Mouse (Mus musculus) adrenal gland, postnatal 25 days (tissue): ENCODE measurements around the gene Map2k3. TPM values are rescaled to one million over a fixed set of nuclear protein-coding genes. Genes with fewer than 3 reads are reported as not detected.
"Not testable (repeated sequence)": the region's sequence is repeated elsewhere in the genome, so short reads cannot be mapped to it uniquely, and the experiment has no call there.

Source experiments
- DNase-seq: peaks from one replicate; pipeline ENCODE4 v3.0.0; 2021; ENCODE audit warnings: mixed read lengths
- long read RNA-seq: library from polyadenylated mRNA; stranded (forward); transcript quantifications from one replicate; pipeline ENCODE4 v2.0.0, GENCODE M21; 2021
- total RNA-seq: library from RNA; stranded (reverse); gene quantifications from 2 replicates; pipeline ENCODE4 v1.2.3, GENCODE M21; 2021

Gene Map2k3
- total RNA-seq: 128 and 161 TPM in 2 replicates
- long read RNA-seq, transcript Map2k3-201 (12 exons, 2,198 nt): major isoform, 266 of 288 reads
- long read RNA-seq, partial matches to known transcripts: 7 of 288 reads
- long read RNA-seq, other reads (novel, unspliced or antisense): 15 of 288 reads

DNA sequence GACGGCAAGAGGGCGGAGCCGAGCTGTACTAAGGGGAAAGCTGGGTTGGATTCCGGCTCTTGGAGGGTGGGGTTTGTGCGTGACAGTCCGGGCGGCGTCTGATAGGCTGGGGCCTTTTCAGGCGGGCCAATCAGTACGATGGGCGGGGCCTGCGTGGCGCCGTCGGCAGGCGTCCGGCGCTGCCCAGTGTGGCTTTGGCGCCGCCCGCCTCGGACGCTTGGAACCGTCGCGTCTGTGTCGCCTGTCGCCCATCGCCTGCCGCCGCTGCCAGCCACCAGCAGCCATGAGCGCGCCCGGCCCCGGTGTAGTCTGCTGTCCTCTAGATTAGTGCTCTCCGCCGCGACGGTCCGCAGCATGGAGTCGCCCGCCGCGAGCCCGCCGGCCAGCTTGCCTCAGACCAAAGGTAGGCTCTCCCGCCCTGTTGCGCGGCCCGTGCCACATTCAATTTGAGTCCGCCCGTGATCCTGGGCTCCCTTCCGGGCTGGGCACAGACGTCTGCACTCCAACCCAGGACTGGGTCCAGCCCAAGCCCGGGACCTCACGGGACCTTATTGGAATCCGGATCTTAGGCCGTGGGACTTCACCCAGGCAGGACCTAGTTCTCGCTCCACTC lies at the start of gene Map2k3:
Map2k3 (plus strand) TSS at position 165 of the 613 bp plus-strand sequence.
- DNase-seq: peak; percentile 98

DNA sequence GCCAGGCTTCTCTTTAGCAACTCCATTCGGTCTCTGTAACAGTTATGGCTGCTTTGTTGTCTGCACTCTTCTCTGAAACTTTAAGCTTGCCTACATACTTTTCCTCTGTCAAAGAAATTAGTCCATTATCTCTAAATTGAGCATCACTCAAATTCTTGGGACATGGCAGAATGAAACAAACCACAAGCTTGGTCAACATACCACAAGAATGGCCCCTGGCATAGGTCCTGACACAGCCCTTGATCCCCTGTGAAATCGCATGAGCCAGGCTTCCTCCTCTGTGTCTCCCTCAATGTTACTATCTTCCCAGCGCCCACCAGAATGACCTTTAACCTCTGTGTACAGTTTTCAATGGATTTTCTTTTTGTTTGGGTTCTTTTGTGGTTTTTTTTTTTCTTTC lies 49.4 kb upstream of the Map2k3 start:
- DNase-seq: no peak

DNA sequence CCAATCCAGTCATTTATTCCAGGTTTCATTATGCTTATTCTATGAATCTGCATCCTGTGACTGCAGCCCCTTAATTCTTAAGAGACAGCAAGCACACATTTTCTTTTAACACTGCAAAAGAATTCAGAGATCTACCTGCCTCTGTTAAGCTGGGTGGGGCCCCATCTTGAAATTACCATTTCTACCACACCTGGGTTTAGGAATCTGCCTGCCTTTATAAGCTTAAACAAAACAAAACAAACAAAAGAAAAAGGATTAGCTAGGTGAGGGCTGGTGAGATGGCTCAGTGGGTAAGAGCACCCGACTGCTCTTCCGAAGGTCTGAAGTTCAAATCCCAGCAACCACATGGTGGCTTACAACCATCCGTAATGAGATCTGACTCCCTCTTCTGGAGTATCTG lies 44.8 kb upstream of the Map2k3 start:
- DNase-seq: not testable (repeated sequence)

DNA sequence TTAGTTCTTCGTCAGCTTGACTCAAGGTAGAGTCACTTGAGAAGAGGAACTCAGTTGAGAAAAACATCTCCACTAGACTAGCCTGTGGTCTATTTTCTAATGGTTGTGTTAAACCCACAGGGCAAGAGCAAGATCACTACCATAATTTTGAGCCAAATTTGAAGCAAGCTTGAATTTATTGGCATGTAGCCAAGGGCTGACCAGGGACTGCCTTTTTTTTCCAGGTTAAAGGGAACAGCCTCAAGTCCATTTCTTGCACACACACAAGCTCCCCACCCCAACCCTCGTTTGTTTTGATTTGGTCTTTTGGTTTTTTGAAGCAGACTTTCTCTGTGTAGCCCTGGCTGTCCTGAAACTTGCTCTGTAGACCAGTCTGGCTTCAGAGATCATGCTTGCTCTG lies 42.0 kb upstream of the Map2k3 start:
- DNase-seq: no peak

DNA sequence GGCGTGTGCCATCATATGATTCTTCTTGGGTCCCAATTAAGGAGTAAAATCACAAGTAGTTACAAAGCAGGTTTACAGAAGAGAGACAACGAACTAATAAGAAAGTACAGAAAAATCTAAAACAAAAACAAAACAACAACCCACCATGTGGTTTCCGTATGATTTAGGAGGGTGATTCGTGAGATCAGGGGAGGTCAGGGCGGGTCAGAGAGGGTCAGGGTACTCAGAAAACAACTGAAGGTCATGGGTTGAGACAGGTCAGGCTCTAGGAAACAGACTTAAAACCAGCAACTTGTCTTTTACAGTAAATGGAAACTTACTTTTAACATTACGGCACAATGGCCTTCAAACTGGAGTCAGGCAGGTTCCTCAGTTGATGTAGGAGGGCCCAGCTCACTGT lies 41.5 kb upstream of the Map2k3 start:
- no peak for DNase-seq

DNA sequence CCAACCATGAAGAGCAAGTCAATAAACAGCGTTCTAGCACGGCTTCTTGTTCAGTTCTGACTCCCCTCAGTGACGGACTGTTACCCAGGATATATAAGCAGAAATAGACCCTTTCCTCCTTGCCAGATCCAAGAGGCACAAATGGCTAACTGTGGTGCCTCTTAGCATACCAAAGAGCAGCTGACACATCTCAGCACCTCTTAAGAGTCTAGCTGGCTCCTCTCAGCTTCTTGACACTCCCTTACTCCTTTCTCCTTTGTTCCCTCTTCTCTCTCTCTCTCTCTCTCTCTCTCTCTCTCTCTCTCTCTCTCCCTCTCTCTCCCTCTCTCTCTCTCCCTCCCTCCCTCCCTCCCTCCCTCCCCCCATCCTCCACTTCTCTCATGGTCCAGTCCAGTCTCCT lies 41.1 kb upstream of the Map2k3 start:
- no peak for DNase-seq

DNA sequence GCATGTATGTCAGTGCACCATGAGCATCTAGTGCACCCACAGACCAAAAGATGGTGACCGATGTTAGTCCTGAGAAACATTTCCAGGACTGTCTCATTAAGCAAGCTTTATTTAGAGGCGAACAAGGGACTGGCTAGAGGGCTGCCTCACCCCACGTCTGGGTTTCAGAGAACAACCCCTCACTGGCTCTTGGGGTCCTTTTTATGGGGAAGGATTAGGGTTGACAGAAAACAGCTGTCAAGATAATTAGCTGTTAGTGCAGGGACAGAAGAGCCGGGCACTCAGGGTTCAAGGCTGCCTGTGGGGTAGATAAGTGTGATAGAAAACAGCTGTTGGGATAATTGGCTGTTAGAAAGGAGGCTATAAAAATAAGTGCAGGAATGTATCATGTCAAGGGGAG lies 35.9 kb upstream of the Map2k3 start:
- DNase-seq: no peak

DNA sequence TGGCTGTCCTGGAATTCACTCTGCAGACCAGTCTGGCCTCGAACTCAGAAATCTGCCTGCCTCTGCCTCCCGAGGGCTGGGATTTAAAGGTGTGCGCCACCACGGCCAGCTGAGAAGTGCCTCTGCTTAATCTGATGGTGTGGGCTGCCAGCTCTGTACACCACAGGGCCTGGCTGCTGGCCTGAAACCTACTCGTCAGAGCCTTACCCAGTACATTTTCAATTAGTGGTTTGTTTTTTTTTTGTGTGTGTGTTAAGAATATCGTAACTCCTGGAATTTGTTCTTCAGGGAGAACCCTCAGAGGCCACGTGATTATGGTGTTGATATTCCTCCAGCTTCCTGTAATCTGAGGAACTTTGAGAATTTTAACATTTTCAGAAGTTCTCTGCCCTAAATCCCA lies 29.8 kb upstream of the Map2k3 start:
- DNase-seq: no peak

DNA sequence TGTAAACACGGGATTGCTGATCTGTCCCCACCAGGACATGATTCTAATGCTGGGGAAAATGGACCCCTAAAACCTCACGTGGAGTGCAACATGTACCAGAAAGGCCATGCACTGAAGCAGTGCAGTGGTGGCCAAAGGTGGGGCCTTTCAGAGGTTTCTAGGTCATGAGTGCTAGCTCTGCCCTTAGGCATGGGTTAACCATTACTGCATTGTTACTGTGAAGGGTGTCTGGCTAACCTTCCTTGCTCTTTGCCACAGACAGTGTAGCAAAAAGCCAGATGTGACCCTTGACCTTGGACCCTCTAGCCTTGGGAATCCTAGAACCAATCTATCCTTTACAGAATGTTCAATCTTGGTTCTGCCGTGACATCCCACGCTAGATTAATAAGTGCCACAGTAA lies 29.3 kb upstream of the Map2k3 start:
- no peak for DNase-seq

DNA sequence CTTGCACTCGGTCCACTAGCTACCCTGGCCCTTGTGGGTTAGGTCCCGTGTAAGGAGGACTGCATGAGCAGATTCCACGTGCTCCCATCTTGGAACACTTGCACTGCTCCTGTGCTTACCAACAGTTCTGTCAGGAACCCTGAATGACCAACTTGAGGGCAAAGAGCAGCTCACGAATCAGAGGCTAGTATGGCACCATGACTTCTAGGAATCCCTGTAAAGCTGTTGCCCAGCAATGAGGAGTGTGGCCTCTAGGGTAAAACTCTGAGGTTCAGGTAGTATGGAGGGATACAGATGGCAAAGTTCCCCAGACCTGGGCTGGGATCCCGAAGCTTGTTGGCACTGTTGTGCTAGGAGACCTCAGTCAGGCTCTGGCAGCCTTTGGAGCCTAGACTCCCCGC lies 28.2 kb upstream of the Map2k3 start:
- no peak for DNase-seq

DNA sequence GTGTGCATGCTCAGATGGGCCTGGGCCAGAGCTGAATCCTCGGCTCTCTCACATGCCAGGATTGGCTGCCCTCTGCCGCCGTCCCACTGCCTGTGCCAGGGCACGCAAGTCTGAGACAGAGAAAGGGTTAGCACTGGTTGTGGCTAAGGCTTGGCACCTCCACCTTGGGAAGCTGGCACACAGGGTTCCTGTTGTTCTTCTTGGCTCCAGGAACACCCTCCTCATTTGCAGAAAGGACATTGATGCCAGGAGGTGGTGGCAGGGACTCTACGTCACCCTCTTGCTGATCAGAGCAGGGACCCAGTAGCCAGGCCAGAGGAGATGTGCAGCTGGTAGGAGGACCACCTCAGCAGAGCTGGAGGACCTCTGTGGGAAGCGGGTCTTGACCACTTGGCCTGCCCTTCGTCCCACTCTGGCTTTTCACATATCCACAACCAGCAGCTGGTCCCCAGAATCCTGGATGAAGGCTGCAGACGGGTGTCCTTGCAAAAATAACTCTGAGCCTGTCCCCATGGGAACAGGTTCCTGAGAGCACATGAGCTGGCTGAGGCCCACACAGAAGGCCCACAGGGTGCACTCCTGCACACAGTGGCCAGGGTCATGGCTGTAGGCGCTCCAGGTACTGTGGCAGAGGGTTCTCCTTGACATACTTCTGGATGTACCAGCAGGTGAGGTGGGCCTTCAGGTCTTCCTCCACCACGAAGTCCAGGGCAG lies 26.3 kb upstream of the Map2k3 start:
- peak; percentile 39 for DNase-seq

DNA sequence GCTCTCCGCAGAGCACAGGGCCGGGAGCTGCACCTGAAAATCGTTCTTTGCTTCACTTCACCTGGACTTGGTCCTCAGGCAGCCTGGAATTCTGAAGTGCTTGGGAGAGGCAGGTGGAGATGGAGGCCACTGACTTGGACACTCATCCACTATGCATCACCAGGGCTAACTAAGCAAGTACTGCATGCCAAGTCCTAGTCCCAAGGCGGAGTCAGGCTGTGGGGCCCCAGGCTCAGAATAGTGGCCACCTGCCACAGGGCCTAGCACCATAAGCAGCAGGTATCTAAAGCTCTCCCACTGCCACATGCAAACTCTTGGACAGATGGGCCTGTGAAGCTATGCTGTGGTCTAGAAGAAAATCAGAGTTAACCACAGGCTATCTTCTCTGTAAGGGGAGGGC lies 25.4 kb upstream of the Map2k3 start:
- no peak for DNase-seq

DNA sequence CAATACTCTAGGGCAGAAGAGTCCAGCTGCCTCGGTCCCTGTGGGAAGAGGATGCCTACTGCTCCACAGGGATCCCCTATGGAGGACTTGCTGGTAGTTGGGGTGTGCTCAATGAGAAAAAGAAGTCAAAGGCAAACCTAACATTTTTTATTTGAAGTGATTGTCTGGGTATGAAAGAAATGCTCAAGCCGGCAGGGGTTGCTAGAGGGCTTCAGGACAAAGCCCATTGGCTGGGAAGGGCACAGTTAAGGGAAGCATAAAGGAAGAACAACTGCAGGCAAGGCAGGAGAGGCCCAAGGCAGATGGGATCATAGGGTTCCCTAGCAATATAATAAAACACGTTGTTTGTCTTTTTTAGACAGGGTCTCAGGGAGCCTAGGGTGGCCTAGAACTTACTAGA lies 23.8 kb upstream of the Map2k3 start:
- no peak for DNase-seq

DNA sequence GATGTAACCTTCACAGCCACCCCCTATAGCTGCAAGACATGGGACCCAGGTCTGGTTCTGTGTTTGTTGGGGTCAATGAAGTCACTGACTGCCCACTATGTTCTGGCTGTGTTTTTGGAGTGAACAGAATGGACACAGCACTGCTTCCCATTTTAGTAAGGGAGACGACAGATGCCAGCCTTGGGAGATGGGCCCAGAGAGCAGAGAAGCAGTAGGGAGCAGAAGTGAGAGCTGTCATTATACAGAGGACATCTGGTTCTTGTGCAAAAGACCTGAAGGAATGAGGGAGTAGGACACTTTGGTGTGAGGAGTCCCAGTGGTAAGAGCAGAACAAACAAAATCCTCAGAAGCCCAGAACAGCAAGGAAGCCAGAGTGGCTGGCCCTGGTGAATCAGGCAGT lies 22.2 kb upstream of the Map2k3 start:
- no peak for DNase-seq

DNA sequence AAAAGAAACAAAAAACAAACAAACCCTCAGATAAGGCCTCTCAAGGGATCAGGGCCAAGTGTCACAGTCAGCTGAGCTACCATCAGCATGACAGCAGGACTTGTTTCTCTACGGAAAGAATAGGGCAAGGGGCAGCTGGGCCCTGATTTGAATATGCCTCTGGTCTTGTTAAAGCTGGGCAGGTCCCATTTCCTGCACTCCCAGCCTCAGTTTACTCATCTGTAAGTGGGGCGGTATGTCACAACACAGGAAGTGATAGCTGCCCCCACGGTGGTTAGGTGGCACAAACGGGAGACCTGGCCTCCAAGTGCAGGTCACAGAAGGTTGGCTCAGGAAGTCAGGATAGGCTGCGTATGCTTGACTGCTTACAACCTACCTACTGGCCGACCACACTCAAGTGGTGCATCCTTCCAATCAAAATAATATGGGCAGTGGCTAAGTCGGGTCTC lies 19.3 kb upstream of the Map2k3 start:
- DNase-seq: no peak

DNA sequence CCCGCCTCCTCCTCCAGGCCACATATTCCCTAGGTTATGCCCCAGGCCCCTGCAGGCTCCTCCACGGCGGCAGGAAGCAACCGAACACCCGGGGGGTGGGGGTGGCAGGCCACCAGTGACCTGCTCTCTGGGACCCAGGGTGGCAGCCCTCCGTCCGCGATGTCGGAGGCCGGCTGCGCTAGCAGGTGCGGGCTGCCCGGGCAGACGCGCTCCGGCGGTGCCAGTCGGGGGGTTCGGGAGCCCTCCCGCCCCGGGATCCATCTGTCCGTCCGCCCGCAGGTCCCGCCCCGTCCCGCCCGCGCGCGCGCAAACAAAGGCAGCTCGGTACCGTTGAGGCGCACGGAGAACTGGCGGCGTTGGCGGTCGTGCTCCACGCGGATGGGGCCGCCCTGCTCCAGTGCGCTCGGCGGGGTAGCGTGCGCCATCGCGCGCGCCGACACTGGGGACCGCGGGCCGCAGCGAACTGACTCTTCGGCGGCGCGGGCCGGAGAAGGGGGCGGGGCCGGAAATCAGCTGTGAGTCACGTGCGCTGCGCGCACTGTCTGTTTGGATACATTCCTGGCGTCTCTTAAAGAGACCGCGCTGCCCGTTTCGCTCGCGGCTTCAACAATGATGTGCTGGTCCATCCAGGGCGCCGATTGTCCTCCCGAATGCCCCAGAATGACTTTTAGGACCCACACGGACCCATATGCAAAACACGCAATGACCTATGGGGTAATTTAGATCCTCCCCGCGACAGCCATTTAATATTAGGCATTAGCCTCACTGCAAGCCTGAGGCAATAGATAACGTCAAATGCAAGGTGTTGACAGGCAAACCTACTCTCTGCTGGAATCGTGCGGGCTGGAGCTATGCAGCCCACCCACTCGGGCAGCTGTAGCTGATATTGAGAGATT lies 18.3 kb upstream of the Map2k3 start:
- DNase-seq: peak; percentile 90

DNA sequence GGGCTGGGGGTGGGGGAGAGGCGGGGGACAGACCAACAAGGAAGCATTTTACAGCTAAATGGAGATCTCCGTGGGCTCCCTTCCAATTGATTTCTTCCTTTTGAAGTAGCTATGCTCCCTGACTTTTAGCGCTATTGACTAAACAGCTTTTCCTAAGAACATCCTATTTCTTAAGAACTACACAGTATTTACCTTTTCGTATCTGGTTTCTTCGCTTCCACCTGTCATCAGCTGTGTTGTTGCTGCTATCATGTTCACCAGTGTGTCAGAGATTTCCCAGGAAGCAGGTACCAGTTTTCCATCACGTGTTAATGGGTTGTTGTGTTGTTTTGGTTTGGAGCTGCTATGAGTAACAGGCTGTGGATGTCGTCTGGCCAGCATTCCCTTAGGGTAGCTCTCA lies 17.3 kb upstream of the Map2k3 start, which contains the start of gene Natd1:
Natd1 (minus strand) TSS at position 260 of the 400 bp plus-strand sequence.
- DNase-seq: no peak

DNA sequence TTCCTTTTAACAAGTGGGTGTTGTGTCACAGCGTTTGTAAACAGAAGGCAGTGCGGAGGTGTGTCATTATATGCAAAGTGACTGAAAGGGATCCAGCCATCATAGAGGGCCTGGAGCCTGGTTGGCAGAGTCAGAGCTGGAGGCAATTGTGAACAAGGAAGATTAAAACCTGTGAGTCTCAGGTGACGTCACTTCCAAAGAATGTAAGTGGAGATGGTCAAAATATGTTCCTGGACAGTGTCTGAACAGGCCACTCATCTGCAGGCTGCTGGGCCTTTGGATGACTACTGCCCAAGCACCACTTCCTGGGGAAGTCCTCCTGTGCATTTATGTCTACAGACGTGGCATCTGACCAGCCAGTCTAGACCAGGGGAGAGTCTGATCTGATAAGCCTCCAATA lies 16.6 kb upstream of the Map2k3 start:
- no peak for DNase-seq

DNA sequence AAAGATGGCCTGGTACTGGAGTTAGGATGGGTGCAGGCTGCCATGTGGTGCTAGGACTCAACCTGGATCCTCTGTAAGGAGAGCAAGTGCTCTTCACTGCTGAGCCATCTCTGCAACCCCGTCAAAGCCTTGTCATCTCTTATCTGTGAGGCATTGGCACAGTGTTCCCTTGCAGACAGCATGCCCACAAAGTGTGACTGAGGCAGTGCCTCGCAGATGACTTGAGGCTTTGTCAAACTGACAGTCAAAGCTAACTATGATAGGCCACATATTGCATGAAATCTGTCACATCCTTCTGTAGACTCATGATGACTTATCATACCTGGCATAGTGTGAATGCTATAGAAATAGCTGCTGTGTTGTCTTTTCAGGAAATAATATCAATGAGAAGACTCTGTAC lies 11.8 kb upstream of the Map2k3 start:
- no peak for DNase-seq

DNA sequence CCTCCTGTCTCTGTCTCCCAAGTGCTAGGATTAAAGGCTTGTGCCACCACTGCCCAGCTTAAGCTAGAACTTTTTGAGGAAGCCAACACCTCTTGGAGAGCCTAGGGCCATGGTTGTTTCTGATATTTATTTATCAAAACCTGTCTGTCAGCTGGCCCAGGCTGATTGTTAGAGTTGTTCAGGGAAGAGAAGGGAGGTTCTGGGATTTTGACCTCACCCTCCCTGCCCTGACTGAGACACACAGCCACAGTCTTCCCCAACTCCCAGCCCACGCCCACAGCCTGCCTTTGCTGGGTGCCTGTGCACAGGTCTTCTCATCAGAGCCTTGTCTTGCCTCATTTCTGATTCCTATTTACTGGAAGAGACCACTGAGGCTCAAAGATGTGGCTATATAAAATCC lies 9.6 kb upstream of the Map2k3 start:
- no peak for DNase-seq

DNA sequence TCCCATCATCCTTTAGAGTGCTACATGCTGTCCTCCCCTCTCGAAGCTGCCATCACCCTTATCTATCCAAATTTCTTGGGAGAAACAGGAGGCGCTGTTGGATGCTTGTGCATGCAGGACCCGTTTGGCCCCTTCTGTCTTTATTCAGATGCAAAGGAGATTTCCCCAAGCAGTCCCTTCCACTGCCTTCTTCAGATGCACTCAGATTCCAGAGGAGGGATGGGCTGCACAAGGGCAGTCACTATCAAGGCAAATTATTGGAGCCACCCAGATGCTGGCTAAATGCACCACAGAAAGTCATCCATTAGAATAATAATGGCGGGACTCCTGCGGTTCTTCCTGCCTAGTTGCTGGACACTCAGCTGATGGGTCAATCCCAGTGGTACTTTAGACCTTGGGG lies 8.9 kb upstream of the Map2k3 start:
- no peak for DNase-seq

DNA sequence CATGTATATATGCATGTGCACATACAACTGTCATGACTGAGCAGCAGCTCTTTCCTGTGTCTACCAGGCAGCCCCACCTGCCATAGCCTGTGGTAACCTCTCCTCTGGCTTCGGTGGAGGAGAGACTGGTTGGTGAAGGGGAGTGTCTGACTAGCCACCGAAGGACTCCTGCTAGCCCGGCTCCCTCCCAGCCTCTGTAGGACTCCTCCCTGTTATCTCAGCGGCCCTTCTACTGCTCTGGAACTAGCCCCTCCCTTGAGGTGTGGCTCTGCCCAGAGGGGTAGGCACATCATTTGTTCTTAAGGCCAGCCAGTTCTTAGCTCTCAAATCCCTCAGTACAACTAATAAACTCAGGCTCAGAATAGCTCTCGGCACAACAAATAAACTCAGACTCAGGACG lies 7.3 kb upstream of the Map2k3 start:
- DNase-seq: no peak

DNA sequence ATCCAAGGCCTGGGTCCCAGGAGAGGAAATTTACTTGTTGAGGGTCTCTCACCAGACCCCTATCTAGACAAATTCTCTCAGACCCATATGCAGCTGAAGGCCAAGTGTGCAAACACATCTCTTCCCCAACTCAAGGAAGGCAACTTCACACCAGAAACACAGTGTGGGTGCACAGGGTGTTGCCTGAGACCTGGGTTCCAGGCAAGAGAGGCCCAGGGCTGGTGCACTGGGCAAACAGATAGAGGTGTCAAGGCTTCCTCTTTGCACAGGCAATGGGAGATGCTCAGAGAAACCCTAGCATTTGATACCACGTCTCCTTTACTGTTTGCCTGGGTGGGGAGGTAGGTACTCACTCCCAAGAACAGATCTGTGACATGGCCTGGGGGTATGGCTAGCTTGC lies 6.9 kb upstream of the Map2k3 start:
- no peak for DNase-seq
